Mouse (Mus musculus) heart, postnatal 0 days (tissue): ENCODE measurements around the gene Selenbp1. TPM values are rescaled to one million over a fixed set of nuclear protein-coding genes. Genes with fewer than 3 reads are reported as not detected.
A peak's percentile ranks its signal among the peaks of the same experiment; 100 is the strongest.
"Not testable (repeated sequence)": the region's sequence is repeated elsewhere in the genome, so short reads cannot be mapped to it uniquely, and the experiment has no call there.

Source experiments
- ATAC-seq: fragments of 200-750 bp; cut with Nextera tagmentation; 2 replicates; pipeline ENCODE4 v1.8.0; 2017; ENCODE audit warnings: low read depth, moderate number of reproducible peaks, moderate library complexity; ENCODE audit not compliant: insufficient read depth
- DNase-seq: peaks from one replicate; pipeline ENCODE4 v3.0.0-alpha.2; 2016; ENCODE audit warnings: low spot score
- H3K27ac ChIP-seq: fragments of 300-500 bp; sonication (generic); 2 replicates; pipeline ENCODE4 v1.5.1; 2014; ENCODE audit warnings: low read depth, mild to moderate bottlenecking
- H3K27me3 ChIP-seq: fragments of 300-500 bp; sonication (generic); 2 replicates; pipeline ENCODE4 v1.6.1; 2014; ENCODE audit warnings: low read length, mixed read lengths; ENCODE audit not compliant: control insufficient read depth, insufficient read depth
- H3K36me3 ChIP-seq: fragments of 300-500 bp; sonication (generic); replicated peaks from 2 replicates; pipeline ENCODE4 v1.6.1; 2014; ENCODE audit warnings: low read length, mixed read lengths; ENCODE audit not compliant: control insufficient read depth, insufficient read depth
- H3K4me1 ChIP-seq: fragments of 300-500 bp; sonication (generic); 2 replicates; pipeline ENCODE4 v1.6.1; 2014; ENCODE audit warnings: antibody characterized with exemption; ENCODE audit not compliant: control insufficient read depth, insufficient read depth
- H3K4me2 ChIP-seq: fragments of 300-500 bp; sonication (generic); 2 replicates; pipeline ENCODE4 v1.6.1; 2014; ENCODE audit warnings: low read depth, mild to moderate bottlenecking, low read length, moderate library complexity
- H3K4me3 ChIP-seq: fragments of 300-500 bp; sonication (generic); 2 replicates; pipeline ENCODE4 v1.5.1; 2014; ENCODE audit warnings: low read depth, low read length
- H3K9ac ChIP-seq: fragments of 300-500 bp; sonication (generic); replicated peaks from 2 replicates; pipeline ENCODE4 v1.6.1; 2014; ENCODE audit warnings: low read depth, low read length, mixed read lengths
- H3K9me3 ChIP-seq: fragments of 300-500 bp; sonication (generic); replicated peaks from 2 replicates; pipeline ENCODE4 v1.6.1; 2016; ENCODE audit warnings: low read length; ENCODE audit not compliant: control insufficient read depth
- CTCF ChIP-seq: IDR thresholded peaks from 2 replicates; pipeline ENCODE4 v1.5.1; 2016; ENCODE audit warnings: antibody characterized with exemption, control low read depth, low read depth
- EP300 ChIP-seq: IDR thresholded peaks from 2 replicates; pipeline ENCODE4 v1.6.1; 2016; ENCODE audit warnings: antibody characterized with exemption, low read depth
- WGBS: fragments of 180-500 bp; shearing (Covaris S2); extraction: QIAGEN DNeasy Blood & Tissue Kit; methylation state at CpG from one replicate; pipeline ENCODE4 v1.1.7; 2014; 5-methylcytosine and 5-hydroxymethylcytosine counted together
- polyA plus RNA-seq: library from polyadenylated mRNA; unstranded; fragments of >200 nt; fragmentation: Nextera tagmentation; extraction: Ambion mirVana; gene quantifications from 2 replicates; pipeline ENCODE4 v1.2.1, GENCODE M21; 2015
- total RNA-seq: library from RNA; depleted of rRNA; stranded (reverse); fragments of >200 nt; gene quantifications from 2 replicates; pipeline ENCODE4 v1.2.3, GENCODE M21; 2014; ENCODE audit warnings: low replicate concordance; rRNA removed

Selenbp1 gene
- total RNA-seq (183 and 212 TPM in 2 replicates), polyA plus RNA-seq (101 and 112 TPM in 2 replicates)

GRCm38 (mm10) chr3:94932809-94933564, at the start of gene Selenbp1:
TSS of gene Selenbp1 (plus strand) at chr3:94933056.
- peak within 1 kb of the TSS; percentile 51; the same call in 1 of the 2 replicates for H3K9ac ChIP-seq
- ATAC-seq (peak; percentile 89), DNase-seq (peak; percentile 91)
- no peaks in the 10 kb centered on the region for H3K36me3 ChIP-seq
- peak within 1 kb of the TSS; percentile 54 for H3K4me3 ChIP-seq
- TF ChIP-seq CTCF: no peak
- TF ChIP-seq EP300: peak; percentile 90
- peaks cover 10% of the 10 kb centered on the region for H3K4me1 ChIP-seq
- peak within 1 kb of the TSS; percentile 96 for H3K27ac ChIP-seq
- 2% methylated on average over 16 of the region's 16 CpGs for WGBS
- H3K27me3 ChIP-seq: no peaks in the 10 kb centered on the region
- H3K9me3 ChIP-seq: no peaks in the 10 kb centered on the region
- peak within 1 kb of the TSS; percentile 66 for H3K4me2 ChIP-seq

- H3K27me3 ChIP-seq: no peaks in the 10 kb centered on the region
- under 1% methylated on average over 61 of the region's 61 CpGs for WGBS
- no peak for TF ChIP-seq CTCF
- no peak for TF ChIP-seq EP300
- peak within 1 kb of the TSS; percentile 87 for H3K4me3 ChIP-seq
- ATAC-seq (peak; percentile 86), DNase-seq (peak; percentile 94)
- peaks cover 37% of the 10 kb centered on the region for H3K36me3 ChIP-seq
- peak within 1 kb of the TSS; percentile 79 for H3K9ac ChIP-seq
- H3K4me2 ChIP-seq: peak within 1 kb of the TSS; percentile 77
- peak within 1 kb of the TSS; percentile 83 for H3K27ac ChIP-seq
- peaks cover 14% of the 10 kb centered on the region; the same call in 1 of the 2 replicates for H3K4me1 ChIP-seq
- no peaks in the 10 kb centered on the region for H3K9me3 ChIP-seq
Observed at GRCm38 (mm10) chr3:94886316-94887224, 46.3 kb upstream of the Selenbp1 start, which contains the start of gene Psmb4. TSS of gene Psmb4 (minus strand) at chr3:94886961.

GRCm38 (mm10) chr3:94888595-94888994, 44.3 kb upstream of the Selenbp1 start:
- no peak for TF ChIP-seq EP300
- TF ChIP-seq CTCF: peak; percentile 60
- H3K27me3 ChIP-seq: no peaks in the 10 kb centered on the region
- DNase-seq: peak; percentile 36
- H3K4me1 ChIP-seq: peaks cover 14% of the 10 kb centered on the region; the same call in 1 of the 2 replicates
- no peaks in the 10 kb centered on the region for H3K9me3 ChIP-seq
- H3K27ac ChIP-seq: no peak overlapping the region
- no peak overlapping the region for H3K4me3 ChIP-seq
- ATAC-seq: no peak; the same call in 1 of the 2 replicates
- H3K36me3 ChIP-seq: peaks cover 17% of the 10 kb centered on the region
- H3K9ac ChIP-seq: no peak overlapping the region
- H3K4me2 ChIP-seq: no peak overlapping the region

- Histone ChIP-seq H3K4me2 (no peak overlapping the region), H3K27me3 (no peaks in the 10 kb centered on the region), H3K36me3 (no peaks in the 10 kb centered on the region), H3K9ac (no peak overlapping the region), H3K4me3 (no peak overlapping the region), H3K4me1 (no peaks in the 10 kb centered on the region), H3K9me3 (no peaks in the 10 kb centered on the region), H3K27ac (no peak overlapping the region)
- WGBS: 50% methylated on average over 3 of the region's 3 CpGs
- no peak for ATAC-seq
- TF ChIP-seq EP300 (no peak), CTCF (no peak)
- no peak for DNase-seq
Observed at GRCm38 (mm10) chr3:94894076-94894475, 38.8 kb upstream of the Selenbp1 start.

- WGBS: 20% methylated on average over 7 of the region's 7 CpGs
- H3K4me3 ChIP-seq: no peak overlapping the region
- TF ChIP-seq EP300 (no peak), CTCF (peak; percentile 68)
- no peak overlapping the region for H3K9ac ChIP-seq
- ATAC-seq (no peak), DNase-seq (peak; percentile 52)
- H3K4me1 ChIP-seq: no peaks in the 10 kb centered on the region
- H3K36me3 ChIP-seq: no peaks in the 10 kb centered on the region
- H3K27me3 ChIP-seq: no peaks in the 10 kb centered on the region
- H3K4me2 ChIP-seq: no peak overlapping the region
- H3K9me3 ChIP-seq: no peaks in the 10 kb centered on the region
- H3K27ac ChIP-seq: no peak overlapping the region
Observed at GRCm38 (mm10) chr3:94902747-94903146, 30.1 kb upstream of the Selenbp1 start.

GRCm38 (mm10) chr3:94904759-94905158, 28.1 kb upstream of the Selenbp1 start:
- ATAC-seq, H3K4me3 ChIP-seq, H3K36me3 ChIP-seq, H3K27me3 ChIP-seq, DNase-seq, H3K27ac ChIP-seq, H3K9ac ChIP-seq, H3K4me2 ChIP-seq, H3K4me1 ChIP-seq, H3K9me3 ChIP-seq: not testable (repeated sequence)
- WGBS: 50% methylated on average over 3 of the region's 3 CpGs
